Mouse (Mus musculus): Measurements from ENCODE around the gene Lasp1.

Lasp1 gene

DNA sequence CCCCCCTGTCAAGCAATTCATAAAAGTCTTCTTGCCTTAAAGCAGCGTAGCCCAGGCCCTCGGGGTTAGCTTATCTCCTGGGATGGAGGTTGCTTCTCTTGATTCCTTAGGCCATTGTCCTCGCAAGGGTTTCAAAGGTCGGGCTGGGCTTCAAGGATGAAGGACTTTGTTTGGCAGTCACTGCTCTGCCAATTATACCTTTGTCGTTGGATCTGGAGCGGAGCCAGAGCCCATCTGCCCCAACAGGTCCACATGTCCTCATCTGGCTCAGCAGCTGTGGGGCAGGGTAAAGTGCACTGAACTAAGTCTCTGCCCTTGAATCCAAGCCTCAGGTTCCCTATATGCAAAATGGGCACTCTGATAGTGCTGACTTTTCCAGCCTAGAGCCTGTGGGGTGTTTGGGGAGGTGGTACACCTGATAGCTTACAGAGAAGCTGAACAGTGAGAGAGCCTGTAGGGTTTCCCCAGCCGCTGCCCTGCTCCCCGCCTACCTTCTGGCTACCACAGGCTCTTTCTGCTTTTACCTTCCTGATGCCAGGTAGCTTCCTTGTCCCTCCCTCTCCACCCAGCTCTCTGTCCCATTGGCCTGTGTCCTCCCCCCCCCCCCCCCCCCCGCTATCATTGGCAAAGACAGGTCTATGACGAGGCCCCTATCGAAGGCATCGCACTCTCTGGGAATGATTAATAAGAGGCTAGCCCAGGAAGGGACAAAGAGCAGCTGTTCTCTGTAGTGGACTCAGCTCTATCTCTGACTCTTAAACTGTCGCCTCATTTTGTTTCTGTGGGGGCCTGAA lies 13.0 kb downstream of the Lasp1 start:
- no peak for DNase-seq (ENCODE audit: low spot score)

DNA sequence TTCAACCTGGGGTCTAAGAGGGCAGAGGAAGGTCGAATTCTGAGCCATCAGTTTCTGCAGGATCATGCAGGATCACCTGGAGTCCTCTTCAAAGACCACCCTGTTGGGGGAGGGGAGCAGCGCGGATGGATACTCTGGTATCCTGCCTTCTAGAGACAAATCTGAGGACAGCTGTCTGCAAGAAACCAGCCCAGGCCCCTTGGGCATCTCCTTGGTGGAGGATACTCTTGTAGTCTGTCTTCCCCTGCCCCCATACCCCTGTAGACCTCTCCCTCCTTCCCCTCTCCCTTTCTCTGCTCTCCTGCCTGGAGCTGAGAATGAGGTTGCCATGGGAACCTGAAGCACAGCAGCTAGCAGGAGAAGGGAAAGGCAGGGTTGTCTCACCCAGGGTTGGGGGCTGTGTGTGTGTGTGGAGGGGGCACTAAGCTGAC lies 13.7 kb downstream of the Lasp1 start:
- no peak for DNase-seq (ENCODE audit: low spot score)

DNA sequence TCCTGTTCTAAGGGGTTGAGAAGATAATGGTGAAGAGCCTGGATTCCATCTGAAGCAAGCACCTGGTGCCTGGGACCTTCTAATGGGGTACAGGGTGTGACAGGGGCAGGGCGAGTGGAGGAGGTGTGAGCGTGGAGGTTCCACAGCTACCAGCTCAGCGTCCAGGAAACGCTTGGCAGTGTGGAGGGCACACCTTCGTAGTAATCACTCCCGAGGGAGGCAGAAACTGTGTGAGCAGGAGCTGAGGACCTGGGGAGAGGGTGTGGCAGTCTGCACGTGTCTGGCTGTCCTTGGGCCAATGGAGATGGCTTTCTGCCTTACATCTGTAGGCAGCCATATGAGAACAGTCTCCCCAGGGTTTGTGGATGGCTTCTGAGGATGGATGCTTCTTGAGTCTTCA lies 14.3 kb downstream of the Lasp1 start:
- DNase-seq (ENCODE audit: low spot score) = no peak

DNA sequence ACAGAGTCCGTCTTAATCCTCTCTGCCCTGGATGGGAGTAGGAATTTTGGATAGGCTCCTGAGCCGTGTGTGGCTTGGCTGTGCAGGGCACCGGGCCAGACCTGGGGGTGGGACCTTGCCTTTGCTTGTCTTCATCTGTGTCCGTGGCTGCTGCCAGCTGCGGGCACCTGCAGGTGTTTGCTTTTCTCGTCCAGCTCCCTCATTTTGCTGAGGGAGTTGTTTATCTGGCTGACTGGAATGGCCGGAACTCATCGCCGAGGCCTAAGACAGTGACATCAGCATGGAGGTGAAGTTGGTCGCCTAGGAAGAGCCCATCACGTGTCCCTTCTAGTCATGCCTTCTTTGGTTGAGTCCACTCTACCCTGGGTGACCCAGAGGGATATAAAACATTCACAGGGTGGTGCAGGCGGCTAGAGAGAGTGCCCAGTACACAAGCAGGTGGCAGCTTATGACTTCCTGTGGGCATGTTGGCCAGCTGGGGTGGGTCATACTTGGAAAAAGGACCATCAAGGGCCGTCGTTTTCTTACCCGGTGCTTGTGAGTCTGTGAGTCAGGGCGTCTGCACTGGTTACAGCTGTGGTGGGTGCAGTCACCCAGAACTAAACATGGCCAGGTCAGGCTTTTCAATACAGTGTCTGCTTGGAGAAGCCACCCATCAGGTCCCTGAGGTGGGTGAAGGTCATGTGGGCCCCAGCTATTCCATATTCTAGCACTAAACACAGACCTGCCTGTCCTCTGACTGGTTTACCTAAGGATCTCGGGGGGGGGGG lies 15.1 kb downstream of the Lasp1 start:
- no peak for DNase-seq (ENCODE audit: low spot score)

DNA sequence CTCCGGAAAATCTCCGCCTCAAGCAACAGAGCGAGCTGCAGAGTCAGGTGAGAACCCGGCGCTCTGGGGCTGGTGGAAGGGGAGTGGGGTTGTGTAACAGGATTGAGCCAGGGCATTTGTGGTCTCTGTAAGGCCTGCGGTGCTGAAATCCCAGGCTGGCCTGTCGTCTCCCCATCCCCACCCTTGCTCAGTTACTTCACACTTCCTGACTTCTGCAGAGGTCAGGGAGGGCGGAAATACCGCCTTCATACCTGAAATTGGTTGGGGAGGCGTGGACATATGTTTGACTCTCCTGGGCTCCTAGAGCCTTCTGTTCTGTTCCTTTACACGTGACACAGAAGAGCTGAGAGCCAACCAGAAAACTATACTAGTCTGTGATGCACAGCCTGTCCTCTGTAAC lies 16.9 kb downstream of the Lasp1 start:
- no peak for DNase-seq (ENCODE audit: low spot score)

DNA sequence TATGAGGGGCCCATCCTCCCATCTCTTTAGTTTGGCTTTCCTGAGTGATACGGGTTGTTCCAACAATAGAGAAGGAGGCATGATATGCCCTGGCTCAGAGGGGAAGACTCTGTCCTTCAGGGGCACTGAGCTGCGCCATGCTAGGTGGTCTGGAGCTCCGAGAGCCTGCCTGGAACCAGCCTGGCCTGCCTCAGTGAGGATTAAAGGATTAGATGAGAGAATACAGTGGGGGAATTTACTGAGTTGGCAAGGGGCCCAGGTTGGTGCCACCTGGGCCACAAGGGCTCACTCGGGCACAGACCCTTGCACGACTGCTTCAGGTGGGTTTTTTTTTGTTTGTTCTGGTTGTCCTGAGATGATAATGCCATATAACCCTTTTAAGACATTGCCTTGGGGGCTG lies 17.4 kb downstream of the Lasp1 start:
- DNase-seq (ENCODE audit: low spot score) = no peak

DNA sequence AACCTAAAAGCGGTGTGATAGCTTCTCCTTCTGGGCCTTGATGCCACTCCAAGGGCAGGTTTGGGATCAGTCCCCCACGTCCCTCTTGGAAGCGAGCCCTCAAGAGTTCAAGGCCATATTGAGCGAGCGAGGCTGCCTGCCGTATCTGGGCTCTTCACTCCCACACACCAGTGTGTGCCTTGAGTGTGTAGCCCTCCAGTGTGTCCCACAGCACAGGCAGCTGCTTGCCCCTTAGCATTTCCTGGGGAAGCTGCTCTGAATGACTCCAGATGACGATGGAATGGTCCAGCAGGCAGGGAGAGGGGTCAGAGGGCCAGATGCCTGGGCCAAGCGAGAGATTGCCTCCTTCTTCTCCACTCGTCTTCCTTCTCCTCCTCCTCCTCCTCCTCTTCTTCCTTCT lies 18.1 kb downstream of the Lasp1 start:
- no peak for DNase-seq (ENCODE audit: low spot score)

DNA sequence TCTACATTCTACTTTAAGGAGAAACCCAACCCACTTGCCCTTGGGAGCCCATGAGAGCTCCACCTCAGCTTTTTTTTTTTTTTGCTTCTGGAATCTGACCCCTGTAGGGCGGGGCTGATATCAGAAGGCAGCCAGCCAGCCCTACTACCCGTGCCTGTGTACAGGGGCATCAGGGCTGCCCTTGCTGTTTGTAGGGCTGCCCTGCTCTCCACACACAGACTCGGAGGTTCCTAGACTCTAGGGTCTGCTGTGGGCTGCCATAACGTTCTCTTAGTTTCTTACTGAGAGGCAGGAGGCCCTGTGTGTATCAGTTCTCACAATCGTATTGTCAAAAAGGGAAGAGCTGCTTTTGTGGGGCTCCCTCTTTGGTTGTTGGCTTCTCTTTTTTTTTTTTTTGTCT lies 18.6 kb downstream of the Lasp1 start:
- DNase-seq (ENCODE audit: low spot score) = no peak

DNA sequence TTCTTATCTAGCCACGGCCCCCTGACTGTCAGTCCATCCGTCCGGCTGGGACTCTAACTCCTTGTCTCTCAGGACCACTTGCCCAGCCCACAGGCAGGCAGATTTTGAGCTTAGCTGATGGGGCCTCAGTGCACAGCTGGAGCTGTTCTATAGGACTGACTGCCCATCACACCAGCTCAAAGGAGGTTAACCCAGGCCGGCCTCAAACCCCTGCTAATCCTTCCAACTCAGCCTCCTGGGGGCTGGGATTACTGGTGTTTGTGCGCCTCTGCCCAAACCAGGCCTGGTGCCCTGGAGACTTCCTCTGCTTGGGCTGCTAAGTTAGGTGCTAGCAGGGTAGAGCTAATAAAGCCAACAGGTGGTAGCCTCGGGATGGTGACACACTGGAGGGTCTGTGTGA lies 19.2 kb downstream of the Lasp1 start:
- no peak for DNase-seq (ENCODE audit: low spot score)

DNA sequence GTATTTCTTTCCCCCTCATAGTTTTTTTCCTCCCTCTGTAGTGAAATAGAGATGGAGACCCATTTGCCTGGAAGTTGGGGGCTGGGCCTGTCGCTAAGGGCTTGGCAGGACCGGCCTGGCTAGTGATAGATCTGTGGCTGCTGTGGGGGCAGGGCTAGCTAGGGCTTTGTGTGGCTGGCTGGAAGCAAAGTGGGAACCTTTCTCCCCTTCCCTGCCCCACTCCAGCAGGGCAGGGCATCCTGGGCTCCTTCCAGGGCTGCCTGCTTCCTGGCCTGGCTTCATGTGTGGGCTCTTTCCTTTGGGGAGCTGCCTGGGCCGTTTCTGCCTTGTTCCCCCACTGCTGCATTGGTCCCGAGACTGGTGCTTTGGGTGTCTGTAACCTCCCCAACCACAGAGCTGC lies 19.8 kb downstream of the Lasp1 start:
- DNase-seq (ENCODE audit: low spot score) = no peak

DNA sequence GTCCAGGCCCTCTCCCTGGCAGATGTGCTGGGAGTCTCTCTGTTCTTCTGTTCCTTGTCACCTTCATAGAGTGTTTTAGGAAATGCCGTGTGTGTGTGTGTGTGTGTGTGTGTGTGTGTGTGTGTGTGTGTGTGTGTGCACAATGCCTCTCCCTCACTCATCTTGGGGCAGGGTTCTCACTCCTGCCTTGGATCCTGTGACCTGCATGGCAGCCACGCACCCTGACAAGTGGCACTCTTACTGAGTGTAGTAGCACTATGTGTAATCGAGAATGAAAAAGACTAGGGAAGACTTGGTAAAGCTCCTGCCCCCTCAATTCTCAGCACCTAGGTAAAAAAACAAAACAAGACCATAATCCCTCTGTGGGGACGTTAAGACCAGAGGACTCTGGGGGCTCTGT lies 20.3 kb downstream of the Lasp1 start:
- no peak for DNase-seq (ENCODE audit: low spot score)

DNA sequence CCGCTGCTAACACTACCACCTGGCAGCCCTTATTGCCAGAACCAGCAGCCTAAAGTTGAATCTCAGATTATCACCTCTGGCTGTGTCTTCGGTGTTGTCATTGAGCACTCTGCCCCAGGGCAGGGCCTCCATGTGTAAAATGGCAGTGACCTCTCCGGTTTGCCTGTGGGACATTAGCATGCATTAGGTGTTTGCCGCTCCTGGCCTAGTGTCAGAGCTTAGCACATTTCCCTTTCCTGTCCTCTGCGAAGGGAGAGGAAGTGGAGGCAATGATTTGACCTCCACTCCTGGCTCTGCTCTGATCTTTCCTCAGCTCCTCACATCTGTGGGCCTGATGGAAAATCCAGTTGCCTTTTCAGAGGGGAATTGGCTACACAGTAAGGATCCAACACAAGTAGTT lies 21.1 kb downstream of the Lasp1 start:
- DNase-seq (ENCODE audit: low spot score) = no peak

DNA sequence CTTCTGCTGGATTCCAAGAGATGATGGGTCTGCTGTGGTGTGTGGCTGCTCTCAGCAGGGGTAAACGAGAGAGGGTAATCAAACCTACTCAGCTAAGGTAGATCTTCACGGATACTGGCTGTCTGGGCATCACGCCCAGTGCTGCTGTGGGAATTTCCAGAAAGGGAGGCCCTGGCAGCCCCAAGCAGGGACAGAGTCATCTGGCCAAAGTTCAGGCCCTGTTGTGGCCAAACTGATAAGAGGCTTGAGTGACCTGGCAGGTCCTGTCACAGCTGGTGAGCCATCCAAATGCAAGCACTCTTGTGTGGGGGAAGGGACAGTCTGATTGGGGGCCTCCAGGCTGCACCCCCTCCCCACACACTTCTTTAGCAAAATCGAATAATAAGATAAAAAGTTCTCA lies 22.0 kb downstream of the Lasp1 start:
- no peak for DNase-seq (ENCODE audit: low spot score)

DNA sequence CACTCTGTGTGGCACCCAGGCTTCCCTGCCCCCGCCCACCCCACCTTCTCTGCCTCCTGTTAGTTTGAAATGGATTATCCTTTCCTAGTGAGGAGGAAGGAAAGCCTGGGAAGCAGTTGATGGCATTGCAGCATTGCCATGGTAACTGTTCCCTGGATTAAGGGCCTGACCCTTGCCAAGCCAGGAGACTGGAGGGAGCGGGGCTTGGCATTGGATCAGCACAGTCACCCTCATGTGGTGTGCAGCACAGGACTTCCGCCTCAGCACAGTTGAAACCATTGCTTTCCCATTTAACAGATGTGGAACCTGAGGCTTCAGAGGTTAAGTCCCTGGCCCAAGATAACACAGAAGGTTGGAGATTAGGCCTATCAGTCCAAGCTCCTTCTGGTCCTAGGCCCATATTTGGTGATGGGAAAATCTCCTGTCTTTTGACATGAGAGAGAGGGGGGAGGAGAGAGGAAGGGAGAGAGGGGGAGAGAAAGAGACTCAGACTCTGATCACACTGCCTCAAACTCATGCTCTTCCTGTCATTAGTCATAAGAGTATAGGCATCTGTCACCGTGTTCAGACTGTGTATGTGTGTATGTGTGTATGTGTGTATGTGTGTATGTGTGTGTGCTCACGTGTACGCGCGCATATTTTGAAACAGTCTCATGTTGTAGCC lies 22.7 kb downstream of the Lasp1 start:
- no peak for DNase-seq (ENCODE audit: low spot score)

DNA sequence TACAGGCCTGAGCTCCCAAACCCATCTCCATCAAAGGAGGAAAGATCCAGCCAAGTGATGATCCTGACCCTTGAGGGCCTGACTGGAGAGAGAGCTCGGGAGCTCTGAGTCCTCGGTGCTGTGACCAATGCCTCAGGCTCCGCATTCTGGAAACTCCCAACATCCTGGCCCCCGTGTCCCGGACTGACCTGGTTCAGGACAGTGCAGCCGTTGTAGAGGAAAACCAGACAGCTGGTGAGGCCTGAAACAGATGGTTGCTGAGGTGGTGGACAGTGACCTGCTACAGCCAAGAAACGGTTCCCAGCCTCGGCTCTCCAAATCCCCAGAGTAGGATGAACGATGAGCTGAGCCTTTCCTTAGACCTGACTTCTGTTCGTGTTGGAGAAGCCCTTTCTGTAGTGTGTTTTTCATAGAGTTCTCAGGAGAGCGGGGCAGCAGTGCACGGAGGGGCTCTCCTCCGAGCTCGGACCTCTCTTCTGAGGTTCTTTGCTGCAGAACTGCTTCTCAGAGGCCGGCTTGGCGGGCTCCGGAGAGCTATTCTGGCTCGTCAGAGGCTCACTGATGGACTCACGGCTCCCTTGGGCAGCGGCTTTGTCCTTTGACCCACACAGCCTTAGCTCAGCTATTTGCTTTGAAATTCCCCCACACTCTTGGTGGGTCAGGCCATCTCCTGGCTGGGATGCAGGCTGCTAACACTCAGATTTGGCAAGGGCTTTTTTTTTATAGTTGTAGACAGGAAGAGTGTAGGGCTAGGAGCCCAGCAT lies 24.2 kb downstream of the Lasp1 start:
- no peak for DNase-seq (ENCODE audit: low spot score)

DNA sequence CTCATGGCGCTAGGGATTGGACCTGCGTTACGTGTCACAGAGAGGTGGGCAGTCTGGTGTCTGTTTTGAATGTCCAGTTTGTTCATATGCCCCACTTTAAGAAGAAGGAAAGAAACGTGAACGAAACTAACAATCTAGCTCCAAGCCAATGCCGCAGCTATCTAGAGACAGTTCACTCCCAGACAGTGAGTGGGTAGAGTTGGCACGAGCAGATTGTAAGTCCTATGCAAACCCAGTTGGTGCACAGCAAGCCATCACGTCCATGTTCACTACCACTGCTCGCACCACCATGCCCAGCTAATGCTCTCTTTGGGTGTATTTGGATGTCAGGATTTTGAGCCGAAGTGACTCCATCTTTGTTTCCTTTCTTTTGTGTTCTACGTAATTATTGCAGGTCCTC lies 25.4 kb downstream of the Lasp1 start:
- DNase-seq (ENCODE audit: low spot score) = no peak

DNA sequence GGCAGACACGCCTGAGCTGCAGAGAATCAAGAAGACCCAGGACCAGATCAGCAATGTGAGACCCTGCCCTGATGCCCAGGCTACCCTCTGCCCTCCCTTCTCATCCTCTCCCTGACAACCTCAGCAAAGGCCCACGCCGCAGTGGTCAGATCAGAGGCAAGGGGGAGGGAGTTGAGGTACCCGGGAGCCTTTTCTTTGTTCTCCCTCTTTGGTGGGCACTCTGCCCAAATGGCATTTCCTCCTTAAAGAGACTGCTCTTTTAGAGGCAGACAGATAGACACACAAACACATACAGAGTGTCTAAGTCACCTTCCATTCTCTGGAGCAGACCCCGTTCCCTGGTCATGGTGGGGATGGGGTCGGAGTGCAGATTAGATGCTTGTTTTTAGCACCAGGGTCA lies 26.1 kb downstream of the Lasp1 start:
- DNase-seq (ENCODE audit: low spot score) = no peak

DNA sequence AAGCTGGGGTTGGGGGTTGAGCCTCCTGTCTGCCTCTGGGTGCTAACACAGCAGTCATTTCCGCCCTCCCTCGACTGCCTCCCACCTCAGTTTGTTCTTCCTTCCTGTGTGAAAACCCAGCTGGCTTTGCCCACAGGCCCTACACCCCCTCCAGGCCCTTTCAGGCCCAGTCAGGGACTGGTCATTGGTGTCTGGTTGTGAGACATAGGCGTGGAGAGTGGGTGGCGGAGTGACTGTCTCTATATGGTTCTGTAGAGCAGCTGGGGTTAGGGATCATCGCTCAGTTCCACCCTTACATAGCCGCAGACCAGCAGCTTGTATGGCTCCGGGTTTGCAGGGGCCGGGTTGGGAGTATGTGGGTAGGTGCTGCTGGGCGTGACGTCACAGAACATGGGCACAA lies 26.5 kb downstream of the Lasp1 start:
- peak; percentile 23 for DNase-seq (ENCODE audit: low spot score)

DNA sequence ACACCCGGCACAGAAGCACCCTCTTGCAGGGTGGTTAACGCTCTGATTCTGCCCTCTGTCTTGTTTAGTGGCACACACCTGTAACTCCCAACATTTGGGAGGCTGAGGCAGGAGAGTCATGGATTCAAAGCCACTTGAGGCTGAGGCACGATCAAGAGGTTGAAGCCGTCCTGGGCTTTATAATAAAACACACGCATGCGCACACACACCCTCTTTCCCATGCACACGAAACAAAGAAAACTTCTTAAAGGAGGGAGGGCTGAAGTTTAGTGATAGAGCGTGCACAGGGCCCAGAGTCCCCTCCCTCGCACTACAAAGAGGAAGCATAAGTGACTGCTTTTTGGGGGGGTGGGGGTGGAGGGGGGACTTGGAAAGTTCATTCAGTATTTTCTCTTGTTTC lies 27.2 kb downstream of the Lasp1 start:
- DNase-seq (ENCODE audit: low spot score) = no peak

DNA sequence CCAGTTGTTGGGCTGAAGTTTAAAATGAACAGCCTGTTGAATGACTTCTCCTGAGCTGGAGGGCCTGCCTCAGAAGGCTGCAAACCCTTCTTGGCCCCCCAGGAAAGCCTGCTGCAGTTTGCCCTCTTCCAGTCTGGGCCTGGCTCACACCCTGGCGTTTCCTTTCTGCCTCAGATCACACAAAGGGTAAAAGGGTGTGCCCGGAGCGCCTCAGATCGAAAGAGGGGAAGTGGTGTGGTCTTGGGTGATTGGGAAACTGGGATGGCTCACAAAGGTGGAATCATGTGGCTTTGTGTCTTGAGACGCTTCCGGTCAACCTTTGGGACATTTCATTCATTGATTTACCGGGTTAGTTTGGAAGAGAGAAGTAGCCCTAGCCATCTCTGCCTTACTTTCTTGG lies 27.6 kb downstream of the Lasp1 start:
- no peak for DNase-seq (ENCODE audit: low spot score)

DNA sequence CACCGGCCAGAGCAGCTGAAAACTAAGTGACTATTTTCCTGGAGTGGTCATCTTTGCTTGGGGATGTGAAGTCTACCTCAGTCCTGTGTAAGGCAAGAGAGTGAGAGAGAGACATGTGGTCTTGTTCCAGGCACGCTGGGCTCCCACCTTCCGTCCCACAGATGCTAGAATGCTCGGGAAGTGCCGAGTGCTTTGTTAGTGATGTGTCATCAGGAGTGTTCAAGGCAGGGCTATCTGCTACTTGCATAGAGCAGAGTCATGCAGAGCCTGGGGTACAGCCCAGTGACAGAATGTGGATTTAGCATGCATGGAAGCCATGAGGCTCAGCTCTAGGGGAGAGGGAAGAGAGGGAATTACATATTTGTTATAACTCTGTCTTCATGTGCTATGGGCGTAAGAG lies 28.9 kb downstream of the Lasp1 start:
- no peak for DNase-seq (ENCODE audit: low spot score)

DNA sequence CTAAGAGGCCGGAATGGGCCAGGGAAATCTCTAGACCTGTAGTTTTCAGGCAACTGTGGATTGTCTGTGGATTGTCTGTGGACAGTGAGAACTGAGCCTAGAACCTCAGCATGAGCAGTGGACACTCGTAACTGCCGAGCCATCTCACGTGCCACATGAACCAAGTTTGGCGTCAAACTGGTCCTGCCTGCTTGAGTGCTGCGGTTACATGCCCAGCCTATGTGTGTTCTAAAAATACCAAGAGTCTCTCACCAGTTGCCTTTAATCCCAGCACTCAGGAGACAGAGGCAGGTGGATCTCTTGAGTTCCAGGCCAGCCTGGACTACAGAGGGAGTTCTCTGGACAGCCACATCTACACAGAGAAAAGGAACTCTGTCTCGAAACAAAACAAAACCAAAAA lies 30.6 kb downstream of the Lasp1 start:
- no peak for DNase-seq (ENCODE audit: low spot score)

All from spleen, adult 12 weeks (tissue).